Mouse (Mus musculus): ENCODE results near the gene Nuak1.

GRCm38 (mm10) chr10:84480667-84481326, 40.4 kb upstream of the Nuak1 start:
- TF ChIP-seq POLR2A (IDR thresholded peaks at IDR 0.05; ENCODE audit: extremely low read depth, insufficient read depth, low read length) (no peak), CTCF (IDR thresholded peaks at IDR 0.05; ENCODE audit: low read depth, low read length) (no peak)

Data from liver, adult 2 months (tissue).